Mouse (Mus musculus) CD4-positive helper T cell, adult 2 months (primary cell): ENCODE data around the gene St3gal3.

Experiments
- DNase-seq: peaks from one replicate; pipeline ENCODE4 v3.0.0-alpha.2; 2012; ENCODE audit warnings: low read depth, missing footprints, low spot score

Gene St3gal3

DNA sequence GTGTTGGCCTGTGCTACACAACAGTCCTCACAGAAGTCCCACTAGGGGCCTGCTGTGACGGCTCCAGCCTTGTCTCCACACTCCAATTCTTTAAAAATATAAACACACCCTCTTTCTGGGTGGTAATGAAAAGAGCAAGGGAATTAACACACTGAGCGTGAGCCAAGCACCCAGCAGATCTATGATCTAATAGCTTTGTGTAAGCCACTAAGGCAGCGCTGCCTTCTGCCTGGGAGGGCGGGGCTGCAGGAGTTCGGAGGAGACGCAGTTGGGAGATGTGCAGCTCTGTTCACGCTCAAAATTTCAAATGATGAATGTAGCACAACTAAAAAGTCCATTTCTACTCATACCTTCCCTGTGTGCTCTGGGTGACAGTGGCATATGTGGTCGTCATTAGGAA, 115.1 kb downstream of the St3gal3 start:
- no peak for DNase-seq

DNA sequence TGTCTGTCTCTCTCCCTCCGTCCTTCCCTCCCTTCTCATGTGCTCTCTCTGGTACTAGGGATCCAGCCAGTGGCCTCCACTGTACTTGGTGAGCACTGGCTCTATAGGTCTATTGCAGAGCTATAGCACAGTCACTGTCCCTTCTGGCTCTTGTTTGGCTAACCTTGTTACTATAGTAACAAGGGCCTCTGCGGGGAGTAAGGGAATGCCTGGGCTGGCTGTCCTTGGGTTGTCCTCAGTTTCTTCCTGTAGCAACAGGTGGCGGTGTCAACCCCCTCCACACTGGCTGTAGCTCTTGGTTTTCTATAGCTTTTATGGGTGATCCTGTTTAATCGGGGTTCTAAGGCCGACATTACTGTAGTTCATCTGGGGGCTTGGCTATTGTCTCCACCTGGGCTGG, 115.5 kb downstream of the St3gal3 start:
- no peak for DNase-seq

DNA sequence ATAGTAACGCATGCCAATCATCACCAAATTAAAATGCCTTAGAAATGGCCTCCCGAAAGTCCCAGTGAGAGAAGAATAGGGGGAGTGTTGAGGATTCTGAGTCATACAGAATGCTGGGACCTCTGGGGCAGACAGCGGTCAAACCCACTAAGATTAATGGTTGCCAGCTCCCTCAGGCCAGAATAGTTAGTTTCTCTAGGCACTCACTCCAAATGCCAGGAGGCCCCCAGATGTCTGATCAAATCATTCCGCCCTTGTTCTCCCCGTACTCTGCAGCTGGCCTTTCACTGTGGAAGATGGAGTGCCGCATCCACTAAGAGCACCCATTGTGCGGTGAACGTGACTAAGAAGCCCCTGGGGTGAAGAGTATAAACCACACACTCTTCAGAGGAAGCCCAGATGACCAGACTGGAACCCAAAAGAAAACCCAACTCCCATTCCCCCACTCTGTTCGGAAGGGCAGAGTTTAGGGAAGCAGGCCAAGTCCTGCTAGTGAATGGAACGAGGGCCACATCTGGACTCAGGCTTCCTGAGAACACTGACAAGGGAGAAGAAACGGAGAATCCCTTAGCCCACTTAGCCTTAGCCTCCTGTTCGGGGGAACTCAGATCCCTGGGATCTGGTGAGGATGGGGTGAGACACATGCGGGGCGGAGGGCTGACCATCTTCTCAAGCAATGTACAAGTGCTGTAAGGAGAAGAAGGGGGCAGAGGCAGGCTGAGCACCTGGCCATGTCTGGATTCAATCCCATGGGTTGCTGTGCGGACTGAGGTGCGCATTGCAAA, 117.5 kb downstream of the St3gal3 start:
- no peak for DNase-seq

DNA sequence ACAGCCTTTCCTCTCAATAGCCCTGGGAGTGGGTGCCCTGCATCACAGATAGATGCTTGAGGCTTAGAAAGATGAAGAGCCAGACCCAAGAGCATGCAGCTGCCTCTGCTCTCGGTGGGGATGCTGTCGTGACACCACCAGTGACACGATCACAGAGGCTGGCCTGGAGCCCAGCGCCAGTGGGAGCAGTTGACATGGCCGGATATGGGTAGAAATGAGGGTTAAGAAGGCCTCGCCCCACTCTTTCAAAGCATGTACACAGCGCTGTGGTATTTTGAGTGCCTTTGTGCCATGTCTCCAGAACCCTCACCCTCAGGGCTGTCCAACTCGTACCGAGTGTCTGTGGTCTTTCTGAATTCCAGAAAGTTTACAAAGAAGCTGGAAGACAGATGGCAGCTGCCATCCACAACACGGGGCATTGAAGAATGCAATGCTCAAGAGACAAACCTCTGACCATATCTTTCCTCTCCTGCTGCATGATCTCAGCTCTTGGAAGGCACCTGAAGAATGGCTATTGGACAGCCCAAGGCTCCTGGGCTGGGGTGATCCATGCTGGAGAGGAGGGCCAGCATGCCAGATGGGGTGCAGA, 118.3 kb downstream of the St3gal3 start:
- no peak for DNase-seq

DNA sequence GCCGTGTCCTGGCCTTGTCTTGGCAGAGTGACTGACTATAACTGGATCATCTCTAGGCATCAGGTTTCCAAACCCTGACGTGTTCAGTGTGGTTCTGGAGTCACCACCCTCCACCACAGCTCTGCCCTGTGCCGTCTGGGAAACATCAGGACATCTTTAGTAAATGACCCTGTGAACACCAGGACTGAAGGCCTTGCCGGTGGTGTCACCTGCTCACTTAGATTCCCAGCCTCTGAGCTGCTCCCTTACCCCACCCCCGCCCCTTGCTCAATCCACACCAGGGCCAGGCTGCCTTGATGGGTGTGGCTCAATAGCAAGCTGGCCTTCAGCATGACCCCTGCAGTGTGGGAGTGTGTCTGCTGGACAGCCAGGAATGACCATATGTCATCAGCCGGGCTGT, 119.1 kb downstream of the St3gal3 start:
- DNase-seq: no peak

DNA sequence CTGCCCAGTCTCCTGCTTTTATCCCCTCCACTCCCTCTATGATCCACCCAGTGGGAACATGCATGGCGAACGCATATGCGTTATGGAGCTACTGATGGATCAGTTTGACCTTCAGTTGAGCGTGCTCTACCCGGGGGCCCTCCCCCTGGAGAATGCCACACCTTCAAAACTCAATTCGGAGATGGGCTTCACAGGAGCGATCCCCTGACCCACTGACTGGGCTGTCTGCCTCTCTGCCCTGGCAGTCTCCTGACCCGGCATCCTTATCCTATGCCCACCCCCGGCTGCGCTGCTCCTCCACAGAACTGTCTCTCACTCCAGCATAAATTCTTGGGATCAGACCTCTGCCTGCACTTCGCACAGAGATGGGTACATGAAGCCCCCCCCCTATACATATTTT, 119.6 kb downstream of the St3gal3 start:
- DNase-seq: no peak

DNA sequence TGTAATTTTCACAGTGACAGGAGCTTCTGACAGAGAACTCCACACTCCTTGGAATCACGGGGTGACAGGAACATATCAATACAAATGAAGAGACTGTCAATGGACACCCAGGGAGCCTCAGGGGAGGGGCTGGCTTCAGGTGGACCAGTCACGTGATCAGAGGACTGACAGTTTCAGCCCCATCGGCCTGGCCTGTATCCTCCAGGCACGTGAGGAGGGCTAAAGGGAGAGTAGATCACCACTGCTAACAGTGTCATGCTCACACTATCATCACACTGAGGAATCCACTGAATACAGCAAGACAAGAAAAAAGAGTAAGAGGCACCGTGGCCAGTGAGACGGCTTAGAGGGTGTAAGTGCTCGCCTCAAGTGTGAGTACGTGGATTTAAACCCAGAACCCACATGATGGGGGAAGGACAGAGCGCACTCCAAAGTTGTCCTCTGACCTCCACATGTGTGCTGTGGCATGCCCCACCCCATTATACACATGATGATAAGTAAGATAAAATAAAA, 124.0 kb downstream of the St3gal3 start:
- no peak for DNase-seq

DNA sequence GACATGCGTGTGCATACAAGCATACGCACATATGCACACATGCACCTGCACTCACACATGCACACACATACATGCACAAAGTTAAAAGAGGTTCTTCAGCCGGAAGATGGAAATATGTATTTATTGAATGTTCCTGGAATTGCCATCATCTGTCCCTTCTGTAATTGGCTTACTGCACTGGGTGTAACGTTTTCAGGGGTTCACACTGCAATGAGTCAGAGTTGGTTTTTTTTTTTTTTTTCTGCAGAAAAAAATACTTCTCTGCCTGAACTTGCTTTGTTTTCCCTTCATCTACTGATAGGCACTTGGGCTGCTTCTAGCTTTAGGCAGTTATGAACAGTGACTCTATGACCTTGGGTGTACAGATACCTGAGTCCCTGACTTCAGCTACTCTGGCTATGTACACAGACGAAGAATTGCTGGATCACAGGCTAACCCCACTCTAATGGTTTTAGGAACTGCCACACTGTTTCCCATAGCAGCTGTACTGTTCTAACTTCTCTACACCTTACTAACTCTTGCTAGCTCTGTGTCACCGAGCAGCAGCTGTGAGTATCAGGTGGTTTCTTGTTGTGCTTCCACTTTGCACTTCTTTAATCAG, 126.2 kb downstream of the St3gal3 start:
- no peak for DNase-seq

DNA sequence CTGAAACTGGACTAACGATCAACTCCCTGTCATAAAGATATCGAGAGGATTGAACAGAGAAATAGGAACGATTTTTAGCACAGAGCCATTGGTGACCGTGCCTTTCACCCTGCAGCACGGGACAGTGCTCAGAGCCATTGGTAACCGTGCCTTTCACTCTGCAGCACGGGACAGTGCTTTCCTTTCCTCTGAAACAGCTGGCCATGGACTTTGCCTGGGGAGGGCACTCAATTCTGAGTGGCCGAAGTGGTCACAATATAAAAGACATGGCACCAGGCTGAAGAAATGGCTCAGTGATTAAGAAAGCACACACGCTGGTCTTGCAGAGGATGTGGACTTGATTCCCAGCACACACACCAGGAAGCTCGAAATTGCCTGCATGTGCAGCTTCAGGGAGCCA, 133.4 kb downstream of the St3gal3 start:
- DNase-seq: no peak

DNA sequence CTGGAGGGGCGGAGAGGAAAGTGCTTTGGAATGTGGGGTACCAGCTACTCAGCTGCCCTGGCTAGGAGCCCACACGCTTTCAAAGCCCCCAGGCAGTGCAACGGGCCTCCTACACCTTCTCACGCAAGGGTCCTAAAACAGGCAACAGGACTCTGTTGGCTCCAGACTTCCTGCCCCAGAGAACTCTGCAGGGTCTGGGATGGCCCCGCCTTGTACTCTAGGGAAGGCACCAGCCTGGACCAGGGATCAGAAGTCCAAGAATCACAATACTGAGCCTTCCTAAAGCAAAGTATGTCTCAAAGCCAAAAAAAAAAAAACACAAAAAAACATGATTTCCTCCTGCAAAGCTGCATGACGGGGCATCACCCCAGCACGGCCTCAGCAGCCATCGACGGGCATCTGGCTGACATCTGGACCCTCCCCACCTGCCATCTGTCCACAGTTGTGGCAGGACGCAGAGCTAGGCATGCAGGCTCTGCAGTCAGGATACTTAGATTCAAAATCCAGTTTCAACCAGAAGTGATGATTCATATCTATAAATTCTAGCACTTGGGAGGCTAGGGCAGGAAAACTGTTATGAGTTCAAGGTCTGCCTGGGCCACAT, 134.0 kb downstream of the St3gal3 start:
- no peak for DNase-seq

DNA sequence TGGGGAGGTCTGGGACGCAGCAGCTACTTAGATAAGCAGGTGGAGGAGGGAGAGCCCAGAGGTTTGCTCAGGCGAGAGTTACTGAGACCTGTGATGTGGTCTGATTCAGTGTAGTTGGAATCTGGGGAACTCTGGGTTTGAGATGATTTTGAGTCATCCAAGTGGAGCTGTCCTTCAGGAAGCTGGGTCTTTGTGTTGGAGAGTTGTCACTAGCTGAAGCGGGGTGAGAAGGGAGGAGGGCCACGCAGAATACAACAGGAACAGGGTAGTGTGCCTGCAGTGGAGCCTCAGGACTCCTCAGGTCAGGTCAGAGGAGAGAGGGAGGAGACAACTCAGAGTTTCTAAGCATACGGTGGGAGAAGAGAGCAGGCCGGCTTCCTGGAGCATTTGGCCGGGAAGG, 134.8 kb downstream of the St3gal3 start:
- no peak for DNase-seq

DNA sequence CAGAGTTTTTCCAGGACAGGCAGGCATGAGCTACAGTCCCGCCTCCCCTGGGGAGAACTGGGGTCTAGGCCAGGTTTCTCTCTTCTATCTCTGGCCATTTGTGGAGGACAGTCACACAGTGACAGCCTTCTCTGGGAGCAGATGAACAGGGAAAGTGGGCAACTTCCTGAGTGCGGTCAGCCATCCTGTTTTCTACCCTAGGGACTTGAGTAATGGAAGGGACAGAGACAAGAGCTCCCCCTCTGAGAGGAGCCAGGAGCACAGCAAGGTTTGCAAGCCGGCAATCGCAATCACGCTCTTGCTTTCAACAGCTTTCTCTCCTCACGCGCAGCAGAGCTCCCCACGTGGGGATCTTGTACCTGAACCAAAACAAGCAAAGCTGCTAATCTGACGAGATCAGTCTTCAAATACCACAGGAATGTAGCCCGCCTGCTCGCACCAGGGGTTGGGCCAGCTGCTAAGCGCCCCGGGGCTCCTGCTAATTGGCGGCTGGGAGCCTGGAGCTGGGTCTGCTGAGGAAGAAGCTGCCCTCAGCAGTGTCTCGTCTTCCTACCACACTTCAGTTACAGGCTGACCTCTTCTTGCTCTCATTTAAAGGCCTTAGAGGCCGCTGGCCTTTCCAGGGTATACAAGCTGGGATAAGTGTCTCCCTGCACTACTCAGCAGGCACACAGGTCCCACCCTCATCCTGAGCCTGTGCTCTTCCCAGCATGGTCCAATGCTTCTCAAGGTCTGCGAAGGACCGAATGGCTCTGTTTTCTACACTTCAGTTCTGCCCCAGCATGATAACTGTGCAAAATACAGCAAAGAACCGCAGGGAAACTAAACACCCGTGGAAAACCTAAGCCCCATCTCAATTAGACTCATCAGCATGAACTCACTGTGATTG, 137.1 kb downstream of the St3gal3 start:
- DNase-seq: no peak

DNA sequence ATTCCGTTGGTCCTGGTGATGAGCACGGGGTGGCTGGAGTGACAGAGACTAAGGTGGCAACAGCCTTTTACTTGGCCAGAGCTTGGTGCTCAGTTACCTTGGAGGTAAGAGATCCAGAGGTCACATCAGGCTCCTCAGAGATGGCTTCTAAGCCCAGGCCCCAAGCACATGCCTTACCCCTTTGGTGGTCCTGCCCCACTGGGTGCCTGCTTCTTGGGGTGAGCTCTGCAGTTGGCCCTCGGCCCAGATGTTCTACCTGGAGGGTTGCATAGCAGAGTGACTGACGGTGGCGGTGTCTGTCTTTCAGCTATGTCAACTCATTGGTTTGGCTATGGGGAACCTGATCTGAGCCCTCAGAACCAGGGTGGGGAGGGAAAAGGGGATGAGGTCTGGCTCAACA, 138.0 kb downstream of the St3gal3 start:
- DNase-seq: no peak

DNA sequence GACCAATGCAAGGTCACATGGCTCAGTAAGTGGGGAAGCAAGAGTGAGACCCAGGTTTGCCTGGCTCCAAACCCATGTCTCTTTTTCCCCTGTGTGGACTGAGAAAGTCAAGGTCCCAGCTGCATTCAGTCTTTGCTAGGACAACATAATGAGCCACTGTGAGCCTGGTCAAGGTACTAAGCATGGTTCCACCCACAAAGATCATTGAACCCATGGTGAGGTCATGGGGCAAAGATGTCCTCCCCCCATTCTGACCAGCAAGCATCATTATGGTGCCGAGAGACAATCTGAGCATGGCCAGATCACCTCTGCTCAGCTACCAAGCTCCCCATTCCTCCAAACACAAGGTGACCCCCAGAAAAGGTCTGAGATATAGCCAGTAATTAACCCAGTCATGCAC, 139.3 kb downstream of the St3gal3 start:
- no peak for DNase-seq

DNA sequence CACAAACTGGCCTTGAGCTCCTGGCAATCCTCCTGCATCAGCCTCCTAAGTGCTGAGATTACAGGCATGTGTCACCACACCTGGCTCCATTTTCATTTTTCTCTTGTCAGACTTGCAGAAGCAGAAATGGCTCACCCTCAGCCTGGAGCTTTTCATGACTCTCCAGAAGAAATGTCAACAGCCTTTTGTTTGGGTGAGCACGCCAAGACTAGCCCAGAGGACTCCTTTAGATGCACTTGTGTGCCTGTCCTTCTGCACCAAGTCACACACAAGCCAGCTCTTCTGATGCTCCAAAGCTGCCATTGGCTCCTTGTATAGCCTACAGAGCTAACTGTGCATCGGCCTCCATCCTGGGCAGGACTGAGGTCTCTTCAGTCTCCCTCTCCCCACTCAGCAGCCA, 141.3 kb downstream of the St3gal3 start:
- DNase-seq: no peak

DNA sequence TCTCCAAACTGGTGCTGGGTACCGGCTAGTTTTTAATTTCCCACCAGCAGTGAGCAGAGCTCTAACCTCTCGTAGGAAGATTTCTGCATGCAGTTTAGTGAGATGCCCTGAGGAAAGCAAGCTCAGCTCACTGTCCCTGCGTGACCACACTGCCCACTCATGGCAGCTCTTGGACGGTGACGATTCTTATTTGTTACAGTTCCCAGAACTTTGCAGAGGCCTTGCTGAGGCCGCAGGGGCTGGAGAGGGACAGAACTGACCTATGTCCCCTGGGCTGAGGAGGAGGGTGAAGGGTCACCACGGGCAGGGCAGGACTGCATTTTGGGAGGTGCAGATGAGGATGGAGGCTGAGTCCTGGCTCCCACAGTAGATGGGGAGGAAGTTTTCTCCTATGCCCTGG, 141.8 kb downstream of the St3gal3 start:
- DNase-seq: no peak

DNA sequence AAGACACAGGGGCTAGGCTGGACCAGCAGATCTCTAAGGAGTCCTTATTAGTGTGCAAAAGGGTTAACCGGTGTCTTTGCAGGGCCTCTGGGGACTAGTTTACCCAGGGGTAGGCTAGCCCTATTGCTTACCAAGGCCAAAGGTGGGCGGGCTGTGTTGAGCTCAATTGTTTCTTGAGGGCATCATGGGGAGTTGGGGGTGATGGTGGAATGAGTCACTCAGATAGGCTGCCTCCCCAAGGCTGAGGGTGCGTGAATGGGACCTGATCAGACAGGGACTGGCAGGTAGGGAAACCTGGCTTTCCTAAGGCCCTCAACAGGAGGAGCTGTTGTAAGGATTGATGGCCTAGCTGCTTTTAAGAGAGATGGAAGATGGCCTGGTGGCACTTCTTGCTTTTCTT, 142.7 kb downstream of the St3gal3 start:
- DNase-seq: no peak

DNA sequence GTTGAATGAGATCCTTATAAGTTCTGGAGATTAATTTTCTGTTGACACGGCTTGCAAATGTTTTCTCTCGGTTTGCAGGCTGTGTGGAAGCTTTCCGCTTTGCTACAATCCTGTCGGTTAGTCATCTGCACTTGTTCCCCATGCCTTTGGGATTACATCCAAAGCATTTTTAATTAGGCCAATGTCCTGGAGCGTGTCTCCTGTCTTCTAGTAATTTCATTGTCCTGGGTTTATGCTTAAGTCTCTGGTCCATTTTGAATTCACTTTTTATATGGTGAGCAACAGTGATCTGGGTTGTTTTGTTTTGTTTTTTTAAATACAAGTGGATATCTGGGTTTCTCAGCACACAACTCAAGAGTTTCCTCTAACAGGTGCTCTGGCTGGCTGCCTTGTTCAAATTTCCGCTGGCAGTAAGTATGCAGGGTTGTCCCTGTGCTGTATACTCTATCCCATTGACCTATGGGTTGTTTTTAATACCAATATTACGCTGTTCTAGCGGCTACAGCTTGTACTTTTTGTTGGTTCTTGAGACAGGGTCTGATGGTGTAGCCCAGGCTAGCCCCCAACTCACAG, 143.6 kb downstream of the St3gal3 start:
- DNase-seq: no peak

DNA sequence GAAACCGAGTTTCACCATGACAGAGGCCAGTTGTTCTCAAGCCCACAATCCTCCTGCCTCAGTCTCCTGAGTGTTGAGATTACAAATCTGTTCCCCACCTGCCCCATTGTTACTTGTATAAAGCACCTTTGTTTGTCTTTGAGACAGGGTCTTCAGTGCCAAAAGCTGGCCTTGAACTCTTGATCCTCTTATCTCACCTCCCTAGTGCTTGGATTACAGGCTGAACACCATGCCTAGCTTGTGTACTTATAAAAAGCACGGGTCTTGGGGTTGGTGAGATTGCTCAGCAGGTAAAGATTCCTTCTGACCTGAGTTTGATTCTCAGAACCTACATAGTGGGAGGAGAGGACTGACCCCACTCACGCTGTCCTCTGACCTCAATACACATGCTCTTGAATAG, 144.1 kb downstream of the St3gal3 start:
- no peak for DNase-seq

DNA sequence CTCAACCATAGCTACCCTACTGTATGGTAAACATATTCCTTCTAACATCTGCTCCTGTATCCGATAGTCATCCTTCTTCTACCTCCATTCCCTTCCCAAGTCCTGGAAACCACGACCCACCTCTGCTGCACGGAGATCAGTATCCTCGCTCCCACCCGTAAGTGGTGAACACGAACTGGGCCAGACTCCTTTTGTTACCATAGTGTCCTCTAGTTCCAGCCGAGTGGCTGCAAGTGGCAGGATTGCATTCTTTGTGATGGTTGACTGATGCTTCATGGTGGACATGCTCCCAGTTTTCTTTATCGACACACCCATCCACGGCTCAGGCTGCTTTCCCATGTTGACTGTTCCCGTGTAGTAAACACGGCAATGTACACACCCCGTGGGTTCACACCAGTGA, 144.9 kb downstream of the St3gal3 start:
- DNase-seq: no peak

DNA sequence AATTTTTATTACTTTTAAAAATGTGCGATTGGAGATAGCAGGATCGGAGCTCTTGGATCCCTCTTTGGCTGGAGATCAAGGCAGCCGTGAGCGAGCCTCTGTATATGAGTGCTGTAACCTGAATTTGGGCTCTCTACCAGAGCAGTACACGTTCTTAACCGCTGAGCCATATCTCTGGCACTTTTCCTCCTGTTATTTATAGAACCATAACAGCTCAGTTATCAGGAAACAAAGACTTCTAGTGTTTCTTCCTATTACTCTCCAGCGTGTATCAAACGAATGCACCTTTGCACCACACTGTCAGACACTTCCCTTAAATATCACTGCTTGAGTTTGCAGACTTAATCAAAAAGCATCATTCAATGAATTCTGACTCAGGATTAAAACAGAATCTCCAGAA, 147.9 kb downstream of the St3gal3 start:
- DNase-seq: no peak
